Mouse (Mus musculus) forebrain, embryonic 13.5 days (tissue): ENCODE measurements around the gene Gpc5. TPM values are rescaled to one million over a fixed set of nuclear protein-coding genes. Genes with fewer than 3 reads are reported as not detected.

ENCODE experiments used
- ATAC-seq: fragments of 200-750 bp; cut with Nextera tagmentation; 2 replicates; pipeline ENCODE4 v1.8.0; 2017
- H3K27ac ChIP-seq: fragments of 300-500 bp; sonication (generic); 2 replicates; pipeline ENCODE4 v1.5.1; 2015; ENCODE audit warnings: inconsistent platforms, mild to moderate bottlenecking, moderate library complexity
- H3K27me3 ChIP-seq: fragments of 300-500 bp; sonication (generic); 2 replicates; pipeline ENCODE4 v1.6.1; 2015; ENCODE audit warnings: mild to moderate bottlenecking, inconsistent platforms
- H3K36me3 ChIP-seq: fragments of 300-500 bp; sonication (generic); 2 replicates; pipeline ENCODE4 v1.6.1; 2015; ENCODE audit warnings: mild to moderate bottlenecking, inconsistent platforms; ENCODE audit not compliant: poor library complexity, severe bottlenecking
- H3K4me1 ChIP-seq: fragments of 300-500 bp; sonication (generic); 2 replicates; pipeline ENCODE4 v1.6.1; 2015; ENCODE audit warnings: inconsistent platforms
- H3K4me2 ChIP-seq: fragments of 300-500 bp; sonication (generic); 2 replicates; pipeline ENCODE4 v1.6.1; 2015; ENCODE audit warnings: inconsistent platforms, mild to moderate bottlenecking, moderate library complexity
- H3K4me3 ChIP-seq: fragments of 300-500 bp; sonication (generic); 2 replicates; pipeline ENCODE4 v1.5.1; 2015; ENCODE audit warnings: mild to moderate bottlenecking, inconsistent platforms
- H3K9ac ChIP-seq: fragments of 300-500 bp; sonication (generic); 2 replicates; pipeline ENCODE4 v1.6.1; 2015; ENCODE audit warnings: mild to moderate bottlenecking, inconsistent platforms
- H3K9me3 ChIP-seq: fragments of 300-500 bp; sonication (generic); replicated peaks from 2 replicates; pipeline ENCODE4 v1.6.1; 2016; ENCODE audit warnings: inconsistent platforms
- WGBS: fragments of 180-500 bp; shearing (Covaris S2); methylation state at CpG from one replicate; pipeline ENCODE4 v1.1.7; 2015; 5-methylcytosine and 5-hydroxymethylcytosine counted together
- polyA plus RNA-seq: library from polyadenylated mRNA; unstranded; fragments of >200 nt; fragmentation: Nextera tagmentation; extraction: Ambion mirVana; gene quantifications from 2 replicates; pipeline ENCODE4 v1.2.1, GENCODE M21; 2015

Gene Gpc5
- polyA plus RNA-seq, 1 experiment from 2014 or later, result 0.77 TPM

DNA sequence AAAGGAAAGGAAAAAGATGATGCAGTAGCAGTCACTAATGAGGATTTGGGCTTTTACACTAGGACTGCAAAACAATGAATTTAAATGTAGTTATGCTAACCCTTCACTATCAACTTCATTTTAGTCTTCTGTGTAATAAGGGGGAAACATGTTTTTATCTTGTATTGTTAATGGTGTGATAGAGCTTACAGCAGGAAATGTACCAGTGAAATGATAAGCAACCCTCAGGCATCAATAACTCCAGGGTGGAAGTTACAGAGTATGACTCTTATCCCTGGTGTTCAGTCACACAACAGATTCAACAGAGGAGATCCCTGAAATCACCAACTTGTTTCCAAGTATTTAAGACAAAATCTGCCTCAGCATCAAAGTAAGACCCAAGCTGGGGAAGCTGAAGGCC is 1120.0 kb downstream of the Gpc5 start:
- Histone ChIP-seq H3K27me3 (no peaks in the 10 kb centered on the region), H3K9me3 (no peaks in the 10 kb centered on the region), H3K4me3 (no peak overlapping the region), H3K36me3 (no peaks in the 10 kb centered on the region), H3K4me2 (no peak overlapping the region), H3K9ac (no peak overlapping the region), H3K4me1 (no peaks in the 10 kb centered on the region), H3K27ac (no peak overlapping the region)
- ATAC-seq, result no peak

DNA sequence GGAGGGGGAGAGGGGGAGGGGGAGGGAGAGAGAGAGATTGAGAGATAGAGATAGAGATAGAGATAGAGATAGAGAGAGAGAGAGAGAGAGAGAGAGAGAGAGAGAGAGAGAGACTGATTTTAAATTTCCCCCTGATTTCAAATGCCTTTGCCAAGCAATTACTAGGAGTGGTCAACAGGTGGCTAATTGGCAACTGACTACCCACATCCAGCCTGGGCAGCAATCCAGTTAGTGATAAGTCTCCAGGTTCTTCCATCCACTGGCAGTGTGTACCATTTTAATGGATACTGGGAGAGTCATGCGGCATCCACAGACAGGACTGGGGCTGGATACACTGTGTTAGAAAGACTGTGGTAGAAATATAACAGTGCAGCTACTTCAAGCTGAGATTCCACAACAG is 1166.1 kb downstream of the Gpc5 start:
- Histone ChIP-seq H3K4me3 (no peak overlapping the region), H3K9ac (no peak overlapping the region), H3K9me3 (no peaks in the 10 kb centered on the region), H3K27me3 (no peaks in the 10 kb centered on the region), H3K4me2 (no peak overlapping the region), H3K27ac (no peak overlapping the region), H3K4me1 (no peaks in the 10 kb centered on the region), H3K36me3 (no peaks in the 10 kb centered on the region)
- whole genome bisulfite sequencing, result 92% methylated on average over 1 of the region's 1 CpGs
- no peak for ATAC-seq

- H3K9ac ChIP-seq, result no peak overlapping the region
- no peaks in the 10 kb centered on the region for H3K9me3 ChIP-seq
- no peak for ATAC-seq
- H3K36me3 ChIP-seq, result no peaks in the 10 kb centered on the region
- H3K4me2 ChIP-seq, result no peak overlapping the region
- 82% methylated on average over 2 of the region's 2 CpGs for WGBS
- H3K27me3 ChIP-seq, result no peaks in the 10 kb centered on the region
- no peak overlapping the region for H3K4me3 ChIP-seq
- no peaks in the 10 kb centered on the region for H3K4me1 ChIP-seq
- no peak overlapping the region for H3K27ac ChIP-seq
Measured at GRCm38 (mm10) chr14:116308541-116308940, 1216.5 kb downstream of the Gpc5 start.

DNA sequence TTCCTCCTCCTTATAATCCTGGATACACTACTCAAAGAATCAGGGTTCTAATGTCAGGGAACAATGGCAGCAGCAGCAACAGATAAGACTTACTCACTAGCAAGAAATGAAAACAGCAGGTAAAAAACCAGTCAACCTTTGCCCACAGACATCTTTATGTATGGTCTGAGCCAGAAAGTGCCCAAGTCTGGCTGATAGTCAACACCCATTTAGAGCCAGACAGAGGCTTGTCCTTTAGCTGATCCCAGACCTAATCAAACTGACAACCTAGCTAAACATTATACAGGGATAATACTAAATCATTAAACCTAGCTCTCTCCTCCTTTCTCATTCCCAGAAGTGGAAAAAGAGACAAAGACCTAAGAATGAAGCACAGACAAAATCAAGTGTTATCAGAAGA is 1225.5 kb downstream of the Gpc5 start:
- Histone ChIP-seq H3K9ac (no peak overlapping the region), H3K4me1 (no peaks in the 10 kb centered on the region), H3K27me3 (no peaks in the 10 kb centered on the region), H3K27ac (no peak overlapping the region), H3K4me3 (no peak overlapping the region), H3K36me3 (no peaks in the 10 kb centered on the region), H3K4me2 (no peak overlapping the region), H3K9me3 (no peaks in the 10 kb centered on the region)
- no peak for ATAC-seq

GRCm38 (mm10) chr14:116336182-116336581 is 1244.2 kb downstream of the Gpc5 start:
- no peaks in the 10 kb centered on the region for H3K9me3 ChIP-seq
- no peak overlapping the region for H3K4me3 ChIP-seq
- H3K4me1 ChIP-seq, result no peaks in the 10 kb centered on the region
- no peaks in the 10 kb centered on the region for H3K27me3 ChIP-seq
- no peak for ATAC-seq
- WGBS, result 91% methylated on average over 4 of the region's 4 CpGs
- no peak overlapping the region for H3K9ac ChIP-seq
- no peak overlapping the region for H3K27ac ChIP-seq
- H3K4me2 ChIP-seq, result no peak overlapping the region
- H3K36me3 ChIP-seq, result no peaks in the 10 kb centered on the region

- H3K27ac ChIP-seq, result no peak overlapping the region
- 89% methylated on average over 3 of the region's 3 CpGs for WGBS
- no peaks in the 10 kb centered on the region for H3K27me3 ChIP-seq
- no peaks in the 10 kb centered on the region for H3K9me3 ChIP-seq
- no peak overlapping the region for H3K4me2 ChIP-seq
- H3K36me3 ChIP-seq, result no peaks in the 10 kb centered on the region
- H3K4me3 ChIP-seq, result no peak overlapping the region
- no peak overlapping the region for H3K9ac ChIP-seq
- H3K4me1 ChIP-seq, result no peaks in the 10 kb centered on the region
- no peak for ATAC-seq
Measured at GRCm38 (mm10) chr14:116338395-116338794, 1246.4 kb downstream of the Gpc5 start.

DNA sequence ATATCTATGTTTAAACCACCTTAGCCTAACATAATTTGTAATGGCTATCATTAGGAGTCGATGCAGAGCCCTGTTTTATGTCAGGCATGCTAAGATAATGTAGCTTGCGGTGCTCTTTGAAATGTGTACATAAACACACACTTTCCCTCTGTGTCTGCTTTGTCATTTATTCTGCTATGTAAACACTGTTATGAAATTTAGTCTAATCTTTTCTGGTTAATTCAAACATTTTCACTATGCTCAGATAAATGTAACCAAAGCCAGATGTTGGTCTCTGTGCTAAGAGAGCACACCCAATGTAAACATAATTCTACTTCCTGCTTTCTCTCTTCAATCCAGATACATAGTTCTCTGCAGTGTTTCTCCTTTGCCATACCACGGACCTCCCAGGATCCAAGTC is 1256.5 kb downstream of the Gpc5 start:
- Histone ChIP-seq H3K4me1 (no peaks in the 10 kb centered on the region), H3K36me3 (no peaks in the 10 kb centered on the region), H3K9me3 (no peaks in the 10 kb centered on the region), H3K27ac (no peak overlapping the region), H3K4me2 (no peak overlapping the region), H3K27me3 (no peaks in the 10 kb centered on the region), H3K4me3 (no peak overlapping the region), H3K9ac (no peak overlapping the region)
- 88% methylated on average over 3 of the region's 3 CpGs for WGBS
- no peak for ATAC-seq

- no peak overlapping the region for H3K27ac ChIP-seq
- ATAC-seq, result no peak
- H3K4me3 ChIP-seq, result no peak overlapping the region
- no peaks in the 10 kb centered on the region for H3K9me3 ChIP-seq
- H3K9ac ChIP-seq, result no peak overlapping the region
- H3K36me3 ChIP-seq, result no peaks in the 10 kb centered on the region
- H3K4me2 ChIP-seq, result no peak overlapping the region
- no peaks in the 10 kb centered on the region for H3K4me1 ChIP-seq
- 60% methylated on average over 2 of the region's 2 CpGs for WGBS
- H3K27me3 ChIP-seq, result no peaks in the 10 kb centered on the region
Measured at GRCm38 (mm10) chr14:116384602-116385001, 1292.6 kb downstream of the Gpc5 start.

DNA sequence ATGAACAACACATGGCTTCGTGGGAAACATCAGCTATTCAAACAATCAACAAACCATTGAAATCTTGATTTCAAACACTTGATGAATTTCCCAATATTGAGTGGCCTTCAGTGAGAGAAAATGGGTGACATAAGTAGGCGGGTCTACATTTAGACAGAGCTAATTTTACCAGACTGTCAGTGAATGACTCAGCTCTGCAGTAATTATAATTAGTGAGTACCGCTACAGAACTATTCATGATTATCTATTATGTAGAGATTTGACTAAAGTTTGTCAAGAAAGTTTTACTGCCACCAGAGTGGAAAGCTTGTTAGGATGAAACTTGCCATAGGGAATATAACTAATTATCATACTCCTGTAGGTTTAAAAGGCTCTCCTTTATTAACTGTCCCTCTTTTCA is 1323.5 kb downstream of the Gpc5 start:
- Histone ChIP-seq H3K4me1 (no peaks in the 10 kb centered on the region), H3K4me2 (no peak overlapping the region), H3K9ac (no peak overlapping the region), H3K27me3 (no peaks in the 10 kb centered on the region), H3K36me3 (no peaks in the 10 kb centered on the region), H3K27ac (no peak overlapping the region), H3K9me3 (no peaks in the 10 kb centered on the region), H3K4me3 (no peak overlapping the region)
- 65% methylated on average over 3 of the region's 3 CpGs for WGBS
- ATAC-seq, result no peak

GRCm38 (mm10) chr14:116448219-116448618 is 1356.2 kb downstream of the Gpc5 start:
- H3K4me1 ChIP-seq, result no peaks in the 10 kb centered on the region
- H3K36me3 ChIP-seq, result no peaks in the 10 kb centered on the region
- WGBS, result 81% methylated on average over 4 of the region's 4 CpGs
- H3K4me3 ChIP-seq, result no peak overlapping the region
- H3K27ac ChIP-seq, result no peak overlapping the region
- ATAC-seq, result no peak
- H3K4me2 ChIP-seq, result no peak overlapping the region
- no peak overlapping the region for H3K9ac ChIP-seq
- H3K9me3 ChIP-seq, result no peaks in the 10 kb centered on the region
- no peaks in the 10 kb centered on the region for H3K27me3 ChIP-seq

DNA sequence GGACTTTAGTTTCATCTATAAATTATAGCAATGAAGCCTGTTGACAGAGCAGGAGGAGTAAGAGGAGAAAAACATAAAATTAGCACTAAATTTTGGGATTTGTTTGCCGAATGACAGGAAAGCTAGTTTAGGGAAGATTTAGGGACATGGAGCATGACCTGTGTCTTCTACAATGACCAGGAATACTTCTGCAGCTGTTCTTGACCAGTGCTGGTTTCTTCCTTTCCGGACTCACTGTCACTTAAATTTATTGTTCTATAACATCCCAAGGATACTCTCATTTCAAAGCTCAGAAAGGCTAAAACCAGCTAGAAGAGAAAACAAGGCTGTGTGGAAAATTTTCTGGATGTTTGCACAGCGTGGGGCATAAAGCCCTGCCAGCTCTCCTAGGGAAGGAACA is 1361.3 kb downstream of the Gpc5 start:
- H3K9ac ChIP-seq, result no peak overlapping the region
- H3K4me3 ChIP-seq, result no peak overlapping the region
- H3K9me3 ChIP-seq, result no peaks in the 10 kb centered on the region
- ATAC-seq, result no peak
- no peak overlapping the region for H3K27ac ChIP-seq
- H3K27me3 ChIP-seq, result no peaks in the 10 kb centered on the region
- no peaks in the 10 kb centered on the region for H3K36me3 ChIP-seq
- H3K4me1 ChIP-seq, result no peaks in the 10 kb centered on the region
- H3K4me2 ChIP-seq, result no peak overlapping the region
- WGBS, result 89% methylated on average over 3 of the region's 3 CpGs

- H3K9ac ChIP-seq, result no peak overlapping the region
- WGBS, result 63% methylated on average over 4 of the region's 4 CpGs
- ATAC-seq, result no peak
Measured at GRCm38 (mm10) chr14:116456211-116456610, 1364.2 kb downstream of the Gpc5 start.

GRCm38 (mm10) chr14:116473378-116474179 is 1381.6 kb downstream of the Gpc5 start:
- Histone ChIP-seq H3K27ac (no peak overlapping the region), H3K36me3 (no peaks in the 10 kb centered on the region), H3K27me3 (no peaks in the 10 kb centered on the region), H3K4me1 (no peaks in the 10 kb centered on the region), H3K4me3 (no peak overlapping the region), H3K9ac (no peak overlapping the region), H3K9me3 (no peaks in the 10 kb centered on the region), H3K4me2 (no peak overlapping the region)
- WGBS, result 88% methylated on average over 8 of the region's 8 CpGs
- no peak for ATAC-seq

More at GRCm38 (mm10) chr14:116456211-116456610, 1364.2 kb downstream of the Gpc5 start:
- Histone ChIP-seq H3K4me3 (no peak overlapping the region), H3K9me3 (no peaks in the 10 kb centered on the region), H3K27ac (no peak overlapping the region), H3K36me3 (no peaks in the 10 kb centered on the region), H3K27me3 (no peaks in the 10 kb centered on the region), H3K4me2 (no peak overlapping the region), H3K4me1 (no peaks in the 10 kb centered on the region)
